ENCODE assay signal across 9 mouse cellular contexts in genomic region chr4:76370041-76370880, GRCm38 (mm10).
DNase-seq lines count a peak whose midpoint lies in the region; ATAC-seq and TF ChIP-seq lines count a peak whose summit lies in the region.
"Had no signal": no experiment of that assay in that cellular context is flagged by ENCODE, and none has a peak within 500 bp of the region (broad histone marks: within the 10 kb centered on the region; RNA-seq: fewer than 3 reads in every experiment).

No protein-coding gene starts in this region.

- TF ChIP-seq EP300 in heart, postnatal 0 days (IDR thresholded peaks at IDR 0.05; ENCODE audit: low read depth) = no peak

- H3K4me3 ChIP-seq in hindbrain, embryonic 10.5 days = no peak overlapping the region
- H3K4me3 ChIP-seq in hindbrain, embryonic 13.5 days = no peak overlapping the region
- no peak overlapping the region for H3K4me3 ChIP-seq in embryonic facial prominence, embryonic 12.5 days
- no peak overlapping the region for H3K4me3 ChIP-seq in heart, postnatal 0 days (ENCODE audit: low read depth, low read length)
- no peak overlapping the region for H3K4me3 ChIP-seq in lung, embryonic 16.5 days (ENCODE audit: low read length)
- H3K4me3 ChIP-seq in liver, embryonic 11.5 days (ENCODE audit: low read depth, low read length) = no peak overlapping the region
- H3K4me3 ChIP-seq: erythroblast, embryonic 14.5 days had no signal

- peak; percentile 29 for DNase-seq in hindbrain, embryonic 10.5 days (ENCODE audit: low spot score)
- no peak for DNase-seq in heart, postnatal 0 days (ENCODE audit: low spot score)
- peak; percentile 34 to 56 for DNase-seq in kidney, postnatal 25 days
- peak; percentile 60 for DNase-seq in telencephalon, adult 2 months (ENCODE audit: low read depth, low spot score)
- DNase-seq in liver, embryonic 11.5 days (ENCODE audit: low spot score) = no peak

- 60% methylated on average over 4 of the region's 4 CpGs for WGBS in hindbrain, embryonic 10.5 days
- 38% methylated on average over 4 of the region's 4 CpGs for WGBS in hindbrain, embryonic 13.5 days
- WGBS in embryonic facial prominence, embryonic 12.5 days = 47% methylated on average over 4 of the region's 4 CpGs
- WGBS in heart, postnatal 0 days = 71% methylated on average over 4 of the region's 4 CpGs
- WGBS in lung, embryonic 16.5 days = 36% methylated on average over 4 of the region's 4 CpGs
- 65% methylated on average over 4 of the region's 4 CpGs for WGBS in liver, embryonic 11.5 days

- no peak overlapping the region for H3K4me2 ChIP-seq in hindbrain, embryonic 13.5 days
- H3K4me2 ChIP-seq in embryonic facial prominence, embryonic 12.5 days (replicated peaks) = no peak overlapping the region
- no peak overlapping the region; the same call in 1 of the 2 replicates for H3K4me2 ChIP-seq in heart, postnatal 0 days (ENCODE audit: low read depth, low read length)
- peak overlapping the region; percentile 6; the same call in 1 of the 2 replicates for H3K4me2 ChIP-seq in lung, embryonic 16.5 days (ENCODE audit: low read depth, low read length)
- no peak overlapping the region for H3K4me2 ChIP-seq in liver, embryonic 11.5 days

- no peaks in the 10 kb centered on the region for H3K36me3 ChIP-seq in hindbrain, embryonic 10.5 days
- H3K36me3 ChIP-seq in hindbrain, embryonic 13.5 days = no peaks in the 10 kb centered on the region
- no peaks in the 10 kb centered on the region for H3K36me3 ChIP-seq in embryonic facial prominence, embryonic 12.5 days
- no peaks in the 10 kb centered on the region for H3K36me3 ChIP-seq in heart, postnatal 0 days (replicated peaks; ENCODE audit: control insufficient read depth, insufficient read depth, low read length)
- H3K36me3 ChIP-seq in lung, embryonic 16.5 days (ENCODE audit: control insufficient read depth, insufficient read depth, low read length) = no peaks in the 10 kb centered on the region
- no peaks in the 10 kb centered on the region for H3K36me3 ChIP-seq in liver, embryonic 11.5 days (ENCODE audit: control insufficient read depth, insufficient read depth, low read length)

- TF ChIP-seq CTCF in heart, postnatal 0 days (IDR thresholded peaks at IDR 0.05; ENCODE audit: low read depth) = no peak

- H3K9ac ChIP-seq in hindbrain, embryonic 13.5 days = no peak overlapping the region
- H3K9ac ChIP-seq in embryonic facial prominence, embryonic 12.5 days = no peak overlapping the region
- H3K9ac ChIP-seq in heart, postnatal 0 days (replicated peaks; ENCODE audit: low read depth, low read length) = no peak overlapping the region
- H3K9ac ChIP-seq in lung, embryonic 16.5 days (ENCODE audit: low read length) = no peak overlapping the region
- no peak overlapping the region for H3K9ac ChIP-seq in liver, embryonic 11.5 days (ENCODE audit: low read depth, low read length)

- ATAC-seq in hindbrain, embryonic 13.5 days (ENCODE audit: low FRiP score) = no peak
- ATAC-seq in embryonic facial prominence, embryonic 12.5 days (ENCODE audit: insufficient number of reproducible peaks, insufficient read depth, low FRiP score, low TSS enrichment) = no peak
- ATAC-seq in heart, postnatal 0 days (ENCODE audit: insufficient read depth, low read depth) = no peak
- ATAC-seq in lung, embryonic 16.5 days (ENCODE audit: low read depth) = peak; percentile 95
- ATAC-seq in liver, embryonic 11.5 days (replicated peaks; ENCODE audit: low FRiP score) = no peak

- peaks cover 26% of the 10 kb centered on the region for H3K4me1 ChIP-seq in hindbrain, embryonic 10.5 days (replicated peaks)
- H3K4me1 ChIP-seq in hindbrain, embryonic 13.5 days (replicated peaks) = peaks cover 39% of the 10 kb centered on the region
- peaks cover 25% of the 10 kb centered on the region for H3K4me1 ChIP-seq in embryonic facial prominence, embryonic 12.5 days
- H3K4me1 ChIP-seq in heart, postnatal 0 days (ENCODE audit: control insufficient read depth, insufficient read depth) = peaks cover 34% of the 10 kb centered on the region
- H3K4me1 ChIP-seq in lung, embryonic 16.5 days (replicated peaks; ENCODE audit: control insufficient read depth, insufficient read depth, low read length) = peaks cover 8% of the 10 kb centered on the region
- no peaks in the 10 kb centered on the region for H3K4me1 ChIP-seq in liver, embryonic 11.5 days (replicated peaks; ENCODE audit: control insufficient read depth, insufficient read depth, low read length)

- H3K27ac ChIP-seq in hindbrain, embryonic 10.5 days = no peak overlapping the region
- no peak overlapping the region; the same call in 1 of the 2 replicates for H3K27ac ChIP-seq in hindbrain, embryonic 13.5 days
- H3K27ac ChIP-seq in embryonic facial prominence, embryonic 12.5 days = 0 out of 2 replicates have a peak overlapping the region, but pooled peaks have one; percentile 54
- peak overlapping the region; percentile 43 for H3K27ac ChIP-seq in heart, postnatal 0 days (ENCODE audit: low read depth)
- H3K27ac ChIP-seq in lung, embryonic 16.5 days (ENCODE audit: low read length) = peak overlapping the region; percentile 48
- no peak overlapping the region for H3K27ac ChIP-seq in liver, embryonic 11.5 days (ENCODE audit: low read depth, low read length)

- H3K27me3 ChIP-seq in hindbrain, embryonic 10.5 days (ENCODE audit: insufficient read depth, poor library complexity, severe bottlenecking) = no peaks in the 10 kb centered on the region
- no peaks in the 10 kb centered on the region for H3K27me3 ChIP-seq in hindbrain, embryonic 13.5 days
- H3K27me3 ChIP-seq in embryonic facial prominence, embryonic 12.5 days = no peaks in the 10 kb centered on the region
- no peaks in the 10 kb centered on the region for H3K27me3 ChIP-seq in heart, postnatal 0 days (ENCODE audit: control insufficient read depth, insufficient read depth, low read length)
- no peaks in the 10 kb centered on the region for H3K27me3 ChIP-seq in lung, embryonic 16.5 days (ENCODE audit: control insufficient read depth, insufficient read depth, low read depth, low read length)
- no peaks in the 10 kb centered on the region for H3K27me3 ChIP-seq in liver, embryonic 11.5 days (replicated peaks; ENCODE audit: control insufficient read depth, insufficient read depth, low read length)

- no peaks in the 10 kb centered on the region for H3K9me3 ChIP-seq in hindbrain, embryonic 10.5 days
- H3K9me3 ChIP-seq in hindbrain, embryonic 13.5 days = no peaks in the 10 kb centered on the region
- no peaks in the 10 kb centered on the region for H3K9me3 ChIP-seq in embryonic facial prominence, embryonic 12.5 days
- no peaks in the 10 kb centered on the region for H3K9me3 ChIP-seq in heart, postnatal 0 days (replicated peaks; ENCODE audit: control insufficient read depth, low read length)
- H3K9me3 ChIP-seq in lung, embryonic 16.5 days (ENCODE audit: control insufficient read depth, low read length) = no peaks in the 10 kb centered on the region
- no peaks in the 10 kb centered on the region for H3K9me3 ChIP-seq in liver, embryonic 11.5 days (ENCODE audit: control insufficient read depth, low read length)

Comparison
In these comparisons a context has a peak if more than half of its experiments do, and no peak if none do; other contexts are left out.
1. DNase-seq: peak in hindbrain, embryonic 10.5 days (single experiment), kidney, postnatal 25 days (2 of 2) and telencephalon, adult 2 months (single experiment); none in heart, postnatal 0 days (single experiment) and liver, embryonic 11.5 days (single experiment).
2. H3K27ac ChIP-seq: peak in embryonic facial prominence, embryonic 12.5 days (single experiment), heart, postnatal 0 days (single experiment) and lung, embryonic 16.5 days (single experiment); none in hindbrain, embryonic 10.5 days (single experiment), hindbrain, embryonic 13.5 days (single experiment) and liver, embryonic 11.5 days (single experiment).